Mouse (Mus musculus): ENCODE data around the gene Msto1. TPM values are rescaled to one million over a fixed set of nuclear protein-coding genes. Genes with fewer than 3 reads are reported as not detected.
A peak's percentile ranks its signal among the peaks of the same experiment; 100 is the strongest.
"Not testable (repeated sequence)": the region's sequence is repeated elsewhere in the genome, so short reads cannot be mapped to it uniquely, and the experiment has no call there.

Msto1 gene
- 49.4 and 50.1 TPM in 2 replicates for polyA plus RNA-seq (2014; fragmentation: Nextera tagmentation; extraction: Ambion mirVana)

DNA sequence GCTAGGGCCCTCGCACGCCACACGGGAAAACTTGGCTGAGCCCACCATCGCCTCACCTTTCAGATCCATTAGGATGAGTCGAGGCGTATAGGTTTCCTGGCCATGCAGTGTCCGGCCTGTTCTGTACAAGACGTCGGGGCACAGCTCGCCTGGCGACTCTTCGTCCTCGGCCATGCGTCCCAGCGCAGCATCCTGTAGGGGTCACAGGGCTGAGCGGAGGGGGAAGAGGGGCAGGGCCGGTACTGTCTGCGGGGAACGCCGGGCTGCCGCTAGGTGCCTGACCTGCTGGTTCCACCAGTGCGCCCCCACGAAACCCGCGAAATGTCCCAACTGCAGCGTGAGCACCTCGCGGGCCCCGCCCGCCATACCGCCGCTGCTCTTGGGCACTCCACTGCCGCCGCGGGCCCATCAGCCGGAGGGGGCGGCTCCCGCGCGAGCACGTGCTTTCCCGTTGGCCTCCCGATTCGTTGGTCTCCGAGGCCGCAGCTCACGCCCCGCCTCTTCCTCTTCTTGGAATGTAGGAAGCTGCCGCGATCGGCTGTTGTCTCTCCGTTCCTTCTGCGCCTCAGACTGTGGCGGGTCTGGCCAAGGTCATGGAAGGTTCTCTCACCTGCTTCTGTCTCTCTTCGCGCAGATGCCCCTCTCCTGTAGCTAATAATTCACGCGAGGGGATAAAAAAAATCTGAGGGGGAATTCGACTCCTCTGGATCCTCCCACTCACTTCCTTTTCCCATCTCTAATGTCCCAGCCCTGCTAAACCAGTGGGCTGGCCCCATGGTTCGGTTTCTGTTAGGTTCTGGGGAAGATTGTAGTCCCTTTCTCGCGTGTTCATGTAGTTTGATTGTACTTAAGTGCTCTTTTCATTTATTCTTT, at the start of gene Msto1:
Gene Msto1 (minus strand): TSS at position 489 of the 873 bp plus-strand sequence.
- Histone ChIP-seq H3K27me3 (ENCODE audit: control insufficient read depth, insufficient read depth, low read length) (no peaks in the 10 kb centered on the region), H3K4me2 (replicated peaks) (peak within 1 kb of the TSS; percentile 62), H3K9ac (peak within 1 kb of the TSS; percentile 74), H3K4me3 (replicated peaks; ENCODE audit: low read length) (peak within 1 kb of the TSS; percentile 65), H3K27ac (peak within 1 kb of the TSS; percentile 74), H3K9me3 (ENCODE audit: control insufficient read depth, low read length) (no peaks in the 10 kb centered on the region), H3K36me3 (replicated peaks; ENCODE audit: control insufficient read depth, insufficient read depth) (peaks cover 38% of the 10 kb centered on the region), H3K4me1 (replicated peaks; ENCODE audit: control insufficient read depth, insufficient read depth, low read length) (peaks cover 7% of the 10 kb centered on the region)
- ATAC-seq (ENCODE audit: low FRiP score) (peak; percentile 96), DNase-seq (ENCODE audit: low spot score) (peak; percentile 88)
- under 1% methylated on average over 60 of the region's 62 CpGs for WGBS

DNA sequence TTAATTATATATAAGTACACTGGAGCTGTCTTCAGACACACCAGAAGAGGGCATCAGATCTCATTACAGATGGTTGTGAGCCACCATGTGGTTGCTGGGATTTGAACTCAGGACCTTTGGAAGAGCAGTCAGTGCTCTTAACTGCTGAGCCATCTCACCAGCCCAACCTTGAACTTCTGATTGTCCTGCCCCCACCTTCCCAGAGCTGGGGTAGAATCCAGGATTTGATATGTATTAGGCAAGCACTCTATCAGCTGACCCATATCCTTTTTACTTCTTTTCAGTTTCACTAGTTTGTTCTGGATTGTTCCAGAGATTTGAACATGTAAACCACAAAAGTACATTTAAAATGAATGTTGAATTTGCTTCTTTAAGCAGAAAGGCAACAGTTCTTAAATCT, 49.4 kb upstream of the Msto1 start:
- not testable (repeated sequence) for H3K4me3 ChIP-seq (replicated peaks; ENCODE audit: low read length); ATAC-seq (ENCODE audit: low FRiP score); H3K27ac ChIP-seq; H3K4me1 ChIP-seq (replicated peaks; ENCODE audit: control insufficient read depth, insufficient read depth, low read length); H3K9ac ChIP-seq; H3K4me2 ChIP-seq (replicated peaks); H3K27me3 ChIP-seq (ENCODE audit: control insufficient read depth, insufficient read depth, low read length); DNase-seq (ENCODE audit: low spot score); H3K9me3 ChIP-seq (ENCODE audit: control insufficient read depth, low read length)
- H3K36me3 ChIP-seq (replicated peaks; ENCODE audit: control insufficient read depth, insufficient read depth): peaks cover 15% of the 10 kb centered on the region; the same call in 1 of the 2 replicates

DNA sequence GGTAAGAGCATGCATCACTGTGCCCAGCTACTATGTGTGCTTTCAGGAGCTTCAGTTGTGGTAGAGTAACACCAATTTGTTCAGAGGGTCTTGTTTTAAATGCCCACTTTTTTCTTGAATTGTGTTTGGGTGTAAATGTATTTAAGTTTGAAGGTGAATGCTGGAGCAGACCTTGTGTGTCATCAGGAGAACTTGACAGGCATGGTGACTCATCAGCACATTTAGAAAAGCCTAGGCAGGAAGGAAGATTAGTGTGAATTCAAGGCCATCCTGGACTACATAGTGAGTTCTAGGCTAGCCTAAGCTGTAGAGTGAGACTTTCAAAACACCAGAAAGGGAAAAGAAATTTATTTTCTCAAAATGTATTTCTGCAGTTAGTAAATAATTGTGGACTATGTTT, 39.9 kb upstream of the Msto1 start:
- no peak overlapping the region; the same call in 1 of the 2 replicates for H3K4me2 ChIP-seq (replicated peaks)
- H3K9me3 ChIP-seq (ENCODE audit: control insufficient read depth, low read length): no peaks in the 10 kb centered on the region
- no peaks in the 10 kb centered on the region for H3K36me3 ChIP-seq (replicated peaks; ENCODE audit: control insufficient read depth, insufficient read depth)
- peaks cover 24% of the 10 kb centered on the region for H3K4me1 ChIP-seq (replicated peaks; ENCODE audit: control insufficient read depth, insufficient read depth, low read length)
- DNase-seq (ENCODE audit: low spot score) (no peak), ATAC-seq (ENCODE audit: low FRiP score) (no peak)
- H3K9ac ChIP-seq: no peak overlapping the region
- no peaks in the 10 kb centered on the region for H3K27me3 ChIP-seq (ENCODE audit: control insufficient read depth, insufficient read depth, low read length)
- H3K27ac ChIP-seq: no peak overlapping the region
- no peak overlapping the region for H3K4me3 ChIP-seq (replicated peaks; ENCODE audit: low read length)

DNA sequence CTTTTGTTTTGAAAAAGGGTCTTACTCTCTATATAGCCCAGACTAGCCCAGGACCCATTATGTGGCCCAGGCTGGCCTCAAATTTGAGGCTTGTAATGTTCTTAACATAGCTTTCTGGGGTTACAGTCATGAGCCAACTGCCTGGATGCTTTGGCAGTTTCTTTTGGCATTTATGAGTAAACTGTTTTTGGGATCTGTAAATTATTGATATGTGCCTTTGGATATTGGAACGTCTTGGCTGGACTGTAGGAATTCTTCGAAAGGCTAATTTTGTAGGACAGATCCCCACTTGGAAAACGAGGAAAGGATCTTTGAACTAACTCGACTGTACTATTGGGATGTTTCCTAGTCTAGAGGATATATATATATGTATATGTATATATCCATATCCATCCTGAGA, 39.4 kb upstream of the Msto1 start:
- WGBS: 89% methylated on average over 4 of the region's 4 CpGs
- Histone ChIP-seq H3K36me3 (replicated peaks; ENCODE audit: control insufficient read depth, insufficient read depth) (no peaks in the 10 kb centered on the region), H3K4me2 (replicated peaks) (no peak overlapping the region; the same call in 1 of the 2 replicates), H3K9me3 (ENCODE audit: control insufficient read depth, low read length) (no peaks in the 10 kb centered on the region), H3K4me3 (replicated peaks; ENCODE audit: low read length) (no peak overlapping the region), H3K27ac (no peak overlapping the region), H3K27me3 (ENCODE audit: control insufficient read depth, insufficient read depth, low read length) (no peaks in the 10 kb centered on the region), H3K4me1 (replicated peaks; ENCODE audit: control insufficient read depth, insufficient read depth, low read length) (peaks cover 29% of the 10 kb centered on the region), H3K9ac (no peak overlapping the region)
- DNase-seq (ENCODE audit: low spot score): no peak
- ATAC-seq (ENCODE audit: low FRiP score): no peak

DNA sequence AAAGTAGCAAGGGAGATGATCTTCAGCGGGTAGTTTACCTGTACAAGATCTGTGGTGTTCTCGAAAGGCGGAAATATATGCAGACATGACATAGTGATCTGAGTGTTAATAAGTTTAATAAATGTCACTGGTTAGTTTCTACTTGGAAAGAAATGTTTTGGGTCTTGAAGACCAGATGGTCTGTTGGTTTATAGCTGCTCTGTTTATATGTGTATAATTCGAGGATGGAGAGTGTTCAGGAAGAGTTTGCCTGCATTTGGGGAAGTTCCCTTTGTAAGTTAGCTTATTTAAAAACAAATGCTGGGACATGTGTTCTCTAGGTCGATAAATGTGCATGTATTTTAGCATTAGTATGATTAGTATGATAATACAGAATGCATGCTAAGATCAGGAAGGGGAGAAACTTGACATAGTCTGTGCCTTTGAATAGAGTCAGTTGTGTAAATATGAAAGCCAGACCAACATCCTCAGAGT, 37.6 kb upstream of the Msto1 start:
- 4% methylated on average over 5 of the region's 5 CpGs for WGBS
- ATAC-seq (ENCODE audit: low FRiP score): no peak

DNA sequence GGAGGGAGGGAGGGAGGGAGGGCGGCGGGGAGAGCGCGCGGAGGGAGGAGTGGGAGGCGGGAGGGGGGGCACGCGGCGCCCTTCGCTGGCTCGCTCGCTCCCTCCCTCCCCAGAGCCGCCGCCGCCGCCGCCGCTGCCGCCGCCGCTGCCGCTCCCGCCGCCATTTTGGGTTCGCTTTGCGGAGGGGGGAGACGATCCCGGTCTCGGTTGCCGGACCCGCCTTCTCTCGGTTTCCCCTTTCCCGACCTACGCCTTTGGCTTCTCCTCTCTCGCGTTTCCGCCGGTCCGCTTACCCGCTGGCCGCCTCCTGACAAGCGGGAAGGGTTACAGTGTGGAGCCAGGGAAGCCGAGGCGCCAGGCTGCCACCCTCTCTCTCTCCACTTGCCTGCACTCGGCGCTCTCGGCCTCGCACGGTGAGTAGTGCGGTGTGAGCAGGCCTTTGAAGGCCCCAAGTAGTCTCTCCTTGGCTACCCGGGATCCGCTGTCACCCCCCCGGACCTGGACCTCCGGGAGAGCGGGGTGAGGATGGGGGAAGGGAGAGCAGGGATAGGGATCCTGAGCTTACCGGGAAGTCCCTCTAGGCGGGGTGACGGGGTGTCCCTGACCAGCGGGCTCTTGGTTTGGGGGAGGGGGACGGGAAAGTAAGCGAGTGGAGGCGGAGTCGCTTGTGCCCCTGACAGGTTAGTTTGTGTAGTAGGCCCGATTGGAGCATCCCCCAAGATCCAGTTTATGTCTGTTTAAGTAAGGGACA, 37.0 kb upstream of the Msto1 start, which contains the start of the genes Ash1l and Dap3:
Gene Ash1l (plus strand): TSS at position 47 of the 751 bp plus-strand sequence.
Gene Dap3 (minus strand): TSS at position 606 of the 751 bp plus-strand sequence.
- H3K4me1 ChIP-seq (replicated peaks; ENCODE audit: control insufficient read depth, insufficient read depth, low read length): peaks cover 32% of the 10 kb centered on the region
- peak within 1 kb of the TSS; percentile 94 for H3K9ac ChIP-seq
- under 1% methylated on average over 29 of the region's 64 CpGs for WGBS
- H3K27me3 ChIP-seq (ENCODE audit: control insufficient read depth, insufficient read depth, low read length): no peaks in the 10 kb centered on the region
- peak; percentile 68 for DNase-seq (ENCODE audit: low spot score)
- H3K4me3 ChIP-seq (replicated peaks; ENCODE audit: low read length): peak within 1 kb of the TSS; percentile 69
- ATAC-seq (ENCODE audit: low FRiP score): peak; percentile 84
- H3K4me2 ChIP-seq (replicated peaks): peak within 1 kb of the TSS; percentile 78
- H3K27ac ChIP-seq: peak within 1 kb of the TSS; percentile 99
- no peaks in the 10 kb centered on the region for H3K9me3 ChIP-seq (ENCODE audit: control insufficient read depth, low read length)
- H3K36me3 ChIP-seq (replicated peaks; ENCODE audit: control insufficient read depth, insufficient read depth): no peaks in the 10 kb centered on the region

More for the DNA sequence above, 37.6 kb upstream of the Msto1 start:
- Histone ChIP-seq H3K9me3 (ENCODE audit: control insufficient read depth, low read length) (no peaks in the 10 kb centered on the region), H3K36me3 (replicated peaks; ENCODE audit: control insufficient read depth, insufficient read depth) (no peaks in the 10 kb centered on the region), H3K27ac (peak overlapping the region; percentile 99), H3K4me1 (replicated peaks; ENCODE audit: control insufficient read depth, insufficient read depth, low read length) (peaks cover 32% of the 10 kb centered on the region), H3K9ac (peak overlapping the region; percentile 94), H3K4me3 (replicated peaks; ENCODE audit: low read length) (peak overlapping the region; percentile 69), H3K4me2 (replicated peaks) (peak overlapping the region; percentile 78), H3K27me3 (ENCODE audit: control insufficient read depth, insufficient read depth, low read length) (no peaks in the 10 kb centered on the region)
- DNase-seq (ENCODE audit: low spot score): no peak

DNA sequence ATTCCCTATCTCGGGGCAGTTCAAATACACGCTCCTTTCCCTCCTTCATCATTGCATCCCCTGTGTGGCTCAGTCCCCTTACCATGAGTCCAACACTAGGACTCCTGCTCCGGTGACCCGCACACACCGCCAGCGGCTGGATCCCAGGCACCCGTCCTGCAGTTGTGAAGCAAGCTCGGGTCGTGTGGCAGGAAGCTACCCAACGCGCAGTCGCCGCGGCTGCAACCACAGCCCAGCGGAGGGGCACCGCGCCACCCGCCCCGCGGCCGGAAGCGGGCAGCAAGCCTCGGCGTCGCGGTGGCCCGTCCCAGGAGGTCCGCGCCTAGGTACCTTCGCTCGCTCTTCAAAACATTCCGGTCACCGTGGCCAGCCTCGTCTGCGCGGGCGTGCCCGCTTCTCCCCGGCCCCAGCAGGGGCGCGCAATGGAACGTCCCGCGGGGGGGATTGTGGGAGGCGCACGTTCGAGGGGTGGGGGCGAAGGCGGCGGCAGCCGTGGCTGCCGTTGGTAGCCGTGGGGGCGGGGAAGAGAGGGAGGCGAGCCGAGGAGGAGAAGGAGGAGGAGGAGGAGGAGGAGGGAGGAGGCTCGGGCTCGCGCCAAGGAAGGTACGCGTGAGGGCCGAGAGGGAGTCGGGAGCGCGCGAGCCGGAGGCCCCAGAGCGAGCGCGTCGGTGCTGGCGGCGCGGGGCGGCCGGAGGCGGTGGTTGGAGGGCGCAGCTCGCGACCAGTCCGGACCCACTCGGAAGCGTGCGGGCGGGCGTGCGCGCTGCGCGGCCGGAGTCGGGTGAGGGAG, 36.2 kb upstream of the Msto1 start:
- H3K27ac ChIP-seq: peak overlapping the region; percentile 99
- WGBS: under 1% methylated on average over 69 of the region's 92 CpGs
- H3K36me3 ChIP-seq (replicated peaks; ENCODE audit: control insufficient read depth, insufficient read depth): no peaks in the 10 kb centered on the region
- peak overlapping the region; percentile 78 for H3K4me2 ChIP-seq (replicated peaks)
- peak overlapping the region; percentile 94 for H3K9ac ChIP-seq
- H3K4me1 ChIP-seq (replicated peaks; ENCODE audit: control insufficient read depth, insufficient read depth, low read length): peaks cover 32% of the 10 kb centered on the region
- peak; percentile 85 for DNase-seq (ENCODE audit: low spot score)
- peak overlapping the region; percentile 69 for H3K4me3 ChIP-seq (replicated peaks; ENCODE audit: low read length)
- H3K27me3 ChIP-seq (ENCODE audit: control insufficient read depth, insufficient read depth, low read length): no peaks in the 10 kb centered on the region
- no peaks in the 10 kb centered on the region for H3K9me3 ChIP-seq (ENCODE audit: control insufficient read depth, low read length)
- peak; percentile 92 for ATAC-seq (ENCODE audit: low FRiP score)

DNA sequence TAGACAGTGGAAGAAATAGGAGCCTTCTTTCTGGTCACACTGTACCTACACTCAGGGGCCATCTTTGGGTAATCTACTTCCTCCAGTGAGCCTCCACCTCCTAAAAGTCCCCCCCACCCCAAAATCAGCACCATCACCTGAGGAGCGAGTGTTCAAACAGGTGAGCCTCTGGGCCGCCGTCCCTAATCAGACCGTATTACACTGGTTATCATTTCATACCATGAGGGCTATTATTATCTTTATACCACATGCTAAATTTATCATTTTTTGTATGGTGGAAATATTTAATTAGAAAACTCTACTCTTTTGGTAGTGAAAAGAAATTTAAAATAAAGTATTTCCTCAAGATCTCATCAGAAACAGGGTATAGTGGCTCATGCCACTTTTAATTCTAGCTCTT, 30.3 kb upstream of the Msto1 start:
- Histone ChIP-seq H3K4me3 (replicated peaks; ENCODE audit: low read length) (no peak overlapping the region), H3K9ac (no peak overlapping the region), H3K27me3 (ENCODE audit: control insufficient read depth, insufficient read depth, low read length) (no peaks in the 10 kb centered on the region), H3K4me1 (replicated peaks; ENCODE audit: control insufficient read depth, insufficient read depth, low read length) (peaks cover 12% of the 10 kb centered on the region), H3K9me3 (ENCODE audit: control insufficient read depth, low read length) (no peaks in the 10 kb centered on the region), H3K36me3 (replicated peaks; ENCODE audit: control insufficient read depth, insufficient read depth) (peaks cover 27% of the 10 kb centered on the region), H3K4me2 (replicated peaks) (no peak overlapping the region), H3K27ac (no peak overlapping the region)
- ATAC-seq (ENCODE audit: low FRiP score) (no peak), DNase-seq (ENCODE audit: low spot score) (no peak)
- WGBS: 93% methylated on average over 4 of the region's 4 CpGs

Data from hindbrain, embryonic 14.5 days (tissue).